Mouse (Mus musculus) adrenal gland (tissue): ENCODE measurements around the gene Bcs1l.

Source experiments
- intact Hi-C: fragments of 180-260 bp; cut with DNase I; formaldehyde crosslinking; loops from one replicate; pipeline ENCODE4 v1.15.1; 2025
- long read RNA-seq, 2 experiments: library from polyadenylated mRNA; unstranded; transcript quantifications; one replicate each; pipeline ENCODE4 v2.0.0; 2020; ENCODE audit warnings: borderline replicate concordance in 1 of 2; ENCODE audit not compliant: insufficient replicate concordance in 1 of 2

The Bcs1l gene
- long read RNA-seq, experiment 1, transcript Bcs1l-201 (8 exons, 1,890 nt): minor isoform, 5 of 28 reads
- long read RNA-seq, experiment 1, transcript Bcs1l-203 (8 exons, 1,488 nt): major isoform, 15 of 28 reads
- long read RNA-seq, experiment 1, partial matches to known transcripts: 2 of 28 reads
- long read RNA-seq, experiment 1, other reads (novel, unspliced or antisense): 6 of 28 reads
- long read RNA-seq, experiment 2, transcript Bcs1l-203 (8 exons, 1,488 nt): major isoform, 9 of 22 reads
- long read RNA-seq, experiment 2, partial matches to known transcripts: 3 of 22 reads
- long read RNA-seq, experiment 2, other reads (novel, unspliced or antisense): 7 of 22 reads

GRCm38 (mm10) chr1:74587773-74588445 lies at the start of gene Bcs1l, which contains the start of gene Zfp142:
Gene Bcs1l (plus strand): TSS chr1:74588289.
Gene Zfp142 (minus strand): TSS chr1:74588246.
- intact Hi-C loops: loop anchor here (5.0 kb wide), 1 partner anchor 81 kb away; the partner anchor contains the start of gene Cnot9

DNA sequence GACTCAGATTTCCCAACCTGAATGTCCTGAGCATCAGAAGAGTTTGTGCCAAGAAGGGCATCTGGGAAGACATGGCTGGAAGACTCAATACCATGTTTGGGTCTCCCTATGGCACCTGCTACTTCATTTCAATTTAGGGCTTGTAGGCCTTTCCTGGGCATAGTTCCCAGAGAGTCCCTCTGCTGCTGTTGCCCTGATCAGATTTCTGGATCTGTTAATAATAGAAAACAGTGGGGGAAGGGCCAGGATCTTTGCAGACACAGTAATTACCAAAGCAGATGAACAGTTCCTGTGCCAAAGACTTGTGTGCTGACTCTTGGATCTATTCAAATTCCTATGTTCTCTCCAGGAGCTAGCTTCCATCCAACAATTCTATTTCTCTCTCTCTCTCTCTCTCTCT lies 49.4 kb upstream of the Bcs1l start:
- intact Hi-C loops: no loop called here

DNA sequence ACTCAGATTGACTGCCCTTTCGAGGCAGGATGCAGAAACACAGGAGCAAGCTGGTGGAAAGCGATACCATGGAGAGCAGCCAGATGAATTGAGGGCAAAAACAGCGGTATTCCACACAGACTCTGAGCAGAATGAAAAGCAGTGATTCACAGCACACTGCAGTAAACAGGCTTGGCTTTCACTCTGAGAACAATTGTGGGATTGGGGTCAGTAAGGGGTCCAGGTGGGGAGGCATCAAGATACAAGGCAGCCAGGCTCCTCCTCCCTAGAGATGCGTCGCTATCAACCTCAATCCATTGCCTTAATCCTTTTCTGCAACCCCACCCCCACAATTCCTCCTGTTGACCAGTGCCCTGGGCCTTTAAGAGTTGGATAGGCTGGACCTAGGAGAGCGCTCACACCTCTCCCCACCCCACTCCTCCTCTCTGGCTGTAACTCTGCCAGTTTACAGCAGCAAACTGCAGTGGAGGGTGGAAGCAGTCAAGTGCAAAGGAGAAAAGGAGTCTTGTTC lies 45.6 kb upstream of the Bcs1l start, which contains the start of gene Plcd4:
TSS of gene Plcd4 (plus strand) at position 438 of the 511 bp plus-strand sequence.
- intact Hi-C loops: no loop called here

DNA sequence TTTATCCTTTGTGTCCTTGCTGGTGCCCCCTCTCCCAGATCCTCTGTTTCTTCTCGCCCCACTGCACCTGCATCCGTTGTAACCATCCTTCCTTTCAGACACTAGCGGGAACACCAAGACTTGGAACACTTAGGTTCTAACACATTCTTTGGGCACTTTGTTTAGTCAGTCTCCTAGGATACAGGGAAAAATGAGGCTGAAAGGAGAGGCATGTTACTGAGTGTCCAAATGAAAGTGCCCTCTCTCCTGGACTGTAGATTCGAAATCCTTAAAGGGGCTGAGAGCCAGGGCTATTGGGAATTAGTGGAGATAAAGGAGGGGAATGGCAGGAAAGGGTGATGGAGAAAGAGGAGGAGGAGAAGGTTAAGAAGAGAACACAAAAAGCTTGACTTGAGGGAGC lies 43.9 kb upstream of the Bcs1l start, which contains the start of gene Usp37:
TSS of gene Usp37 (minus strand) at position 101 of the 400 bp plus-strand sequence.
- intact Hi-C loops: no loop called here

- intact Hi-C loops: no loop called here
These were observed 29.0 kb upstream of the Bcs1l start for GRCm38 (mm10) chr1:74559061-74559460.

DNA sequence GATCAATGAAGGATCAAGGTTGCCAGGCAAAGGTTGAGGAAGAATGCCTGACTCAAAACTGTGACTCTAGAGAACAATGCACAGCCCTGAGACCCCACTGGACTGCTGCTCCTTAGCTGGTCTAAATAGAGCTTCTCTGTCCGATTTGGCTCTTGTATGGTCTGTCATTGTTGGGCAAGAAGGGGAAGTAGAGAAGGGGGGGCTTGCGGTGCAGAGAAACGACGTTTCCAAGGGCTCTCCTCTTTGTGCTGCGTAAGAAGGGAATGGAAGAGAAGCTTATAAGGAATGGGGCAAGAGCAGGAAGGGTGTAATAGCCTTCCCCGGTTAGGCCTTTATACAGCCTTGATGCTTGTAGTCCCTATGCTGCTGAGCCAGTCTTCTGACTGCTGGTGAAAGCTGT lies 22.3 kb upstream of the Bcs1l start:
- intact Hi-C loops: no loop called here

DNA sequence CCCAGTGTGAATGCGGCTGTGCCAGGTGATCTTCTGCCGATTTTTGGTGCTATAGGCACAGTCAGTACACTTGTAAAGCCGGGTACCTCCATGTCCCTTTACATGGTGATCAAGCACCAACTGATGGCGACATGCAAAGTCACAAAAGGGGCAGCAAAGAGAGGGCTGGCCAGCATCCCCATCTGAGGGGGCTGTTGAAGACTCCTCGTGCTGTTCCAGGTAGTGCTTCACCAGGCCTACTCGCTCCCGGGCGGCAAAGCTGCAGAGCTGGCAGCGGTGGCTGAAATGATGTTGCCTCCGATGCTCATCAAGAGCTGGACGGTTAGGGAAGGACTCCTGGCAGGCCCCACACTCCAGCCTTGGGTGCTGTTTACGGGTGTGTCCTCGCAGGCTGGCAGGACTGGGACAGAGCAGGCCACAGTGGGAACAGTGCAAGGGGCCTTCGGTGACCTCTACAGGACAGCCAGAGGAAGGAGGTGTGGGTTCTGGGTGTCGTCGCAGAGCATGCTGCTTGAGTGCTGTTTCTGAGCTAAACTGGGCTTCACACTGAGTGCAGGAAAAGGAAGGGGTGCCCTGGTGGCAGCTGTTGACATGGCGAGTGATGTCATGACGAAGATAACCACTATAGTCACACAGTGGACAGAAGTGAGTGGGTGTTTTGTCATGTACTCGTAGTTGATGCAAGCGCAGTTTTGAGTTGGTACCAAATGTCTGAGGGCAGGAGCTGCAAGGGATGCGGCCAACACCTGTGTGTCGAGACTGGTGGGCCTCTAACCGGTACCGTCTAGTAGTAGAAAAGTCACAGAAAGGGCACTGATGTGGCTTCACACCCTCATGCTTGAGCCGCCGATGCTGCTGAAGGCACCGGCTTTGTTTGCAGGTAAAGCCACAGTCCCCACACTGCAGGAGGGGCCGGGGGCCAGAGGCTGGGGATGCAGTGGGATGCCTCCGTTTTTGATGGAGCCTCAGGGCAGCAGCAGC lies 18.1 kb upstream of the Bcs1l start:
- intact Hi-C loops: no loop called here

GRCm38 (mm10) chr1:74582621-74583020 lies 5.5 kb upstream of the Bcs1l start:
- intact Hi-C loops: no loop called here

DNA sequence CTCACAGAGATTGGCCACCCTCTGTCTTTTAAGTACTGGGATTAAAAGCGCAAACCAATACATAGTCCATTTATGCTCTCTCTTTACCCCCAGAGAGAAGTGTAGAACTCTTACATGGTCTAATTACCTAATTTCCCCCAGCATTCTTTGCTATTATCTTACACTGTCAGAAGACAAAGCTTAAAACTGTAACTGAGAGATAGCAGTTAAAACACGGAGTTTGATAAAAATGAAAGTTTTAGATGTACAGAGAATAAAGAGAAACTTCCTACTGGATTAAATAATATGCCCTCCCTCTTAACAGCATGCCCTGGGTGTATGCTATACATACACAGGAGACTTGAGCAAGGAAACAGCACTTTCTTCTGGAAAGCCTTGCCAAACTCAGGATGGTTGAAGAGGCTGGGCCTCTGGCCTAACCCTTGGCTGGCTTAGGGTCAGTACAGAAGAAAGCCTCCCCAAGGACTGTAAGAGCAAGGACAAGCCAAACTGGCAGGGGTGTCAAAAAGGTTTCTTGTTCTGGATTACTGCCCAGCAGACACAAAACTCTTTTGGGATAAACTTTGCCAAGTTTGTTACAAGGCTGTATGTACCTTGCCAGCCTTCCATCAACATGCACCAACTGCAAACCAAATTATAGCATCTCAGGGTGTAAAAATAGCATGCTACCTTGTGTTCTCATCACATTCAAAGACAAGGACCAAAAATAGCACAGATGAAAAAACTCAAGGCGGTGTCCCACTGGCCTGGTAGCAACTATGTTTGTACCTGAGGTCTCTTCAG lies 3.3 kb upstream of the Bcs1l start:
- intact Hi-C loops: loop anchor here (5.0 kb wide), 1 partner anchor 78 kb away; the partner anchor contains the start of gene Cnot9

DNA sequence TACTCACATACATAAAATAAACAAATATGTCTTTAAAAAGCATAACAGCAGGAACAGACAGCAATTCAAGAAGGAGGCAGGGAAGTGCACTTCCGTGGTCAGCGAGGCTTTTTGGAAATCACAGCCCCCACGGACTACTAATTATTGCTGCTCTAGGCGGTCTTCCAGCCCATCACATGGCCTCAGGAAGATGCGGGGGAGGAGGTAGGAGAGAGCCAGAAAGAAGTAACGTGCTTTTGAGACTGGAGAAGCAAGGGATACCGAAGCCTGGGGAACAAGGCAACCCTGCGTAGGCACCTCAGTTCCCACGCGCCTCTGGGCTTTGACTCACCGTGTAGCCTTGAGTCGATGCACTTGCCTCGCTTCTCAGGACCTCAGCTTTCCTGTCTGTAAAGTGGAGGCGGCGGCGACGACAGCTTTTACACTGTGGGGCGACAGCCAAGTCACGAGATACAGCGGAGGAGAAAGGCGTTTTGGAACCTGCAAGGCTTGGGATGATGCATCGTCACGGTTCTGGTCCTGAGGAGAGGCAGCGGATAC lies 786 bp upstream of the Bcs1l start:
- intact Hi-C loops: loop anchor here (5.0 kb wide), 1 partner anchor 80 kb away; the partner anchor contains the start of gene Cnot9

DNA sequence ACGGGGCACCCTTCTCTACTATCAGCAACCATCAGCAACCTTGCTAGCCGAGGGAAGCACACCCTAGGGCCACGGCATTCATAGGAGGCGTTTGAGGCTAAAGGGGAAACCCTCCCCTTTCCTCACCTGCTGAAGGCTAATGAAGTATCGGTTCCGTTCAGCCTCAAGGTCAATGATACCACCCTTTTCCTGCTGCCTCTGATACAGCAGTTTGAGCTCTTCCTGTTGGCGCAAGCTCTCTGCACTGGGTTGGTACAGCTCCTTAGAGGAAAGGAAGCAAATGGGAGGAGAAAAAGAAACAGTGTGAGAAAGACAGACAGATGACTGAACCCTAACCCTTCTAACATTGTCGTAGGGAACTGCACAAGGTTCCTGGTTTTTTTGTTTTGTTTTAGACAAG lies 6.3 kb downstream of the Bcs1l start:
- intact Hi-C loops: no loop called here

DNA sequence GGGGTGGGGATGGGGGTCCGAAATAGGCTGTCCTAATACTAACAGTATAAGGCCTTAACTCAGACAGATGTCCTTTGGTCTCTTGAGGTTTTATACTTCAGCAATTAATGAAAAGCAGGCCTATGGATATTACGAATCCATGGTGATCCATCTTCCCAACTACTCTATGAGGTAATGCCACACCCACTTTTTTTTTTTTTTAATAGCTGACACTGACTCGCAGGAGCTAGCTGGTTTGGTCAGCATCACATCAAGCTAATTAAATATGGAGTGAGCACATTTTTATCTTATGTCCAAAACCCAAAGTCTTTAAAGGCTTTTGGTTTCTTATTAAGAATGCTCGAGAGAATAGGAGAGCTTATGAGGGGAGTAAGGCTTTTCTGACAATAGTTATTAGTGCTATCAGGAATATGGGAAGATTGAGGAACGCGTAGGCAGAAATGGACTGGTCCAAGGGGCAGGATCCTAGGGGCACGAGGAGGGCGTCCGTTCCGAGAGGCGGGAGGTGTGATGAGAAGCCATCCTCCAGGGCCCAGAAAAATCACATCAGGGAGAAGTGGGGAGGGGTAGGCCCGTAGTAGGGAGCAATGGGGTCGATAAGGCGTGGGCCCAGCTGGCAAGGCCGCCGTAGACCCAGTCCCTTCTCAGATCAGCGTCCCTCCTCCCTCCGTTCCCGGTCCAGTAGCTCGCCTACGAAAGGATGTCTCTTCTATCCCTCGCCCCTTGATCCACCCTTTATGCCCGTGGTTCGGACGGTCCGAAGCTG lies 12.6 kb downstream of the Bcs1l start:
- intact Hi-C loops: no loop called here

GRCm38 (mm10) chr1:74601267-74601962 lies 13.3 kb downstream of the Bcs1l start, which contains the start of the genes Rnf25 and Stk36:
Gene Rnf25 (minus strand): TSS chr1:74601397.
Gene Stk36 (plus strand): TSS chr1:74601445.
- intact Hi-C loops: no loop called here

- intact Hi-C loops: no loop called here
These were observed 36.1 kb downstream of the Bcs1l start for GRCm38 (mm10) chr1:74624183-74624582.

- intact Hi-C loops: no loop called here
These were observed 38.0 kb downstream of the Bcs1l start for GRCm38 (mm10) chr1:74626076-74626475.

- intact Hi-C loops: no loop called here
These were observed 39.9 kb downstream of the Bcs1l start for GRCm38 (mm10) chr1:74628001-74628400.

GRCm38 (mm10) chr1:74632734-74633133 lies 44.6 kb downstream of the Bcs1l start:
- intact Hi-C loops: loop anchor here (10.0 kb wide), 1 partner anchor 82 kb away; the partner anchor contains the start of gene Cyp27a1
